Mouse (Mus musculus): ENCODE results near the gene Grik3. TPM values are rescaled to one million over a fixed set of nuclear protein-coding genes. Genes with fewer than 3 reads are reported as not detected.
A peak's percentile ranks its signal among the peaks of the same experiment; 100 is the strongest.

The Grik3 gene
- total and polyA plus RNA-seq, 2 experiments from 2014 or later: 3.3 to 24.6 TPM

- H3K4me1 ChIP-seq (ENCODE audit: insufficient read depth, low read length): peaks cover 5% of the 10 kb centered on the region; the same call in 1 of the 2 replicates
These were observed 75.4 kb downstream of the Grik3 start for GRCm38 (mm10) chr4:125565711-125566439.

GRCm38 (mm10) chr4:125568210-125568609 lies 77.7 kb downstream of the Grik3 start:
- Histone ChIP-seq H3K27ac (ENCODE audit: low read depth, low read length) (no peak overlapping the region), H3K9me3 (ENCODE audit: low read length) (no peaks in the 10 kb centered on the region), H3K36me3 (ENCODE audit: insufficient read depth, low read length) (no peaks in the 10 kb centered on the region), H3K4me2 (ENCODE audit: low read depth, low read length, poor library complexity, severe bottlenecking) (no peak overlapping the region), H3K4me3 (ENCODE audit: low read depth, low read length) (no peak overlapping the region), H3K27me3 (ENCODE audit: insufficient read depth, low read length) (no peaks in the 10 kb centered on the region), H3K4me1 (ENCODE audit: insufficient read depth, low read length) (peaks cover 9% of the 10 kb centered on the region), H3K9ac (replicated peaks; ENCODE audit: low read length, poor library complexity, severe bottlenecking) (no peak overlapping the region)
- DNase-seq (ENCODE audit: low spot score) (no peak), ATAC-seq (ENCODE audit: low FRiP score) (no peak)
- 78% methylated on average over 6 of the region's 6 CpGs for WGBS
- TF ChIP-seq CTCF (IDR thresholded peaks at IDR 0.05): no peak

More at GRCm38 (mm10) chr4:125565711-125566439, 75.4 kb downstream of the Grik3 start:
- ATAC-seq (ENCODE audit: low FRiP score): no peak
- no peaks in the 10 kb centered on the region for H3K36me3 ChIP-seq (ENCODE audit: insufficient read depth, low read length)
- DNase-seq (ENCODE audit: low spot score): no peak
- no peak overlapping the region for H3K9ac ChIP-seq (replicated peaks; ENCODE audit: low read length, poor library complexity, severe bottlenecking)
- no peaks in the 10 kb centered on the region for H3K9me3 ChIP-seq (ENCODE audit: low read length)
- H3K4me2 ChIP-seq (ENCODE audit: low read depth, low read length, poor library complexity, severe bottlenecking): no peak overlapping the region
- H3K4me3 ChIP-seq (ENCODE audit: low read depth, low read length): no peak overlapping the region
- H3K27ac ChIP-seq (ENCODE audit: low read depth, low read length): no peak overlapping the region
- no peaks in the 10 kb centered on the region for H3K27me3 ChIP-seq (ENCODE audit: insufficient read depth, low read length)
- 45% methylated on average over 8 of the region's 8 CpGs for whole genome bisulfite sequencing
- TF ChIP-seq CTCF (IDR thresholded peaks at IDR 0.05): peak; percentile 22; the same call in 1 of the 2 replicates

- Histone ChIP-seq H3K27me3 (ENCODE audit: insufficient read depth, low read length) (no peaks in the 10 kb centered on the region), H3K4me3 (ENCODE audit: low read depth, low read length) (no peak overlapping the region), H3K9ac (replicated peaks; ENCODE audit: low read length, poor library complexity, severe bottlenecking) (no peak overlapping the region), H3K4me2 (ENCODE audit: low read depth, low read length, poor library complexity, severe bottlenecking) (no peak overlapping the region), H3K4me1 (ENCODE audit: insufficient read depth, low read length) (peaks cover 13% of the 10 kb centered on the region), H3K9me3 (ENCODE audit: low read length) (no peaks in the 10 kb centered on the region), H3K36me3 (ENCODE audit: insufficient read depth, low read length) (no peaks in the 10 kb centered on the region), H3K27ac (ENCODE audit: low read depth, low read length) (no peak overlapping the region)
- no peak for DNase-seq (ENCODE audit: low spot score)
- TF ChIP-seq CTCF (IDR thresholded peaks at IDR 0.05): peak; percentile 26; the same call in 1 of the 2 replicates
- ATAC-seq (ENCODE audit: low FRiP score): 0 out of 2 replicates have a peak, but pooled peaks have one; percentile 14
- WGBS: 31% methylated on average over 12 of the region's 12 CpGs
These were observed 81.3 kb downstream of the Grik3 start for GRCm38 (mm10) chr4:125571651-125572311.

- no peak; the same call in 1 of the 2 replicates for TF ChIP-seq CTCF (IDR thresholded peaks at IDR 0.05)
- DNase-seq (ENCODE audit: low spot score): no peak
- 0 out of 2 replicates have a peak, but pooled peaks have one; percentile 10 for ATAC-seq (ENCODE audit: low FRiP score)
These were observed 81.8 kb downstream of the Grik3 start for GRCm38 (mm10) chr4:125572312-125572663.

GRCm38 (mm10) chr4:125573000-125573399 lies 82.5 kb downstream of the Grik3 start:
- Histone ChIP-seq H3K4me2 (ENCODE audit: low read depth, low read length, poor library complexity, severe bottlenecking) (no peak overlapping the region), H3K4me1 (ENCODE audit: insufficient read depth, low read length) (peaks cover 13% of the 10 kb centered on the region), H3K27me3 (ENCODE audit: insufficient read depth, low read length) (no peaks in the 10 kb centered on the region), H3K9me3 (ENCODE audit: low read length) (no peaks in the 10 kb centered on the region), H3K4me3 (ENCODE audit: low read depth, low read length) (no peak overlapping the region), H3K9ac (replicated peaks; ENCODE audit: low read length, poor library complexity, severe bottlenecking) (no peak overlapping the region), H3K36me3 (ENCODE audit: insufficient read depth, low read length) (no peaks in the 10 kb centered on the region), H3K27ac (ENCODE audit: low read depth, low read length) (no peak overlapping the region)
- ATAC-seq (ENCODE audit: low FRiP score) (no peak), DNase-seq (ENCODE audit: low spot score) (no peak)
- TF ChIP-seq CTCF (IDR thresholded peaks at IDR 0.05): no peak
- WGBS: 50% methylated on average over 5 of the region's 5 CpGs

More at GRCm38 (mm10) chr4:125572312-125572663, 81.8 kb downstream of the Grik3 start:
- no peak overlapping the region for H3K27ac ChIP-seq (ENCODE audit: low read depth, low read length)
- 7% methylated on average over 5 of the region's 5 CpGs for WGBS
- H3K9ac ChIP-seq (replicated peaks; ENCODE audit: low read length, poor library complexity, severe bottlenecking): no peak overlapping the region
- no peak overlapping the region for H3K4me2 ChIP-seq (ENCODE audit: low read depth, low read length, poor library complexity, severe bottlenecking)
- no peak overlapping the region for H3K4me3 ChIP-seq (ENCODE audit: low read depth, low read length)
- H3K4me1 ChIP-seq (ENCODE audit: insufficient read depth, low read length): peaks cover 13% of the 10 kb centered on the region
- no peaks in the 10 kb centered on the region for H3K27me3 ChIP-seq (ENCODE audit: insufficient read depth, low read length)
- no peaks in the 10 kb centered on the region for H3K36me3 ChIP-seq (ENCODE audit: insufficient read depth, low read length)
- H3K9me3 ChIP-seq (ENCODE audit: low read length): no peaks in the 10 kb centered on the region

All from midbrain, postnatal 0 days (tissue).